Mouse (Mus musculus) myocyte (in vitro differentiated cells): ENCODE results near the gene Sult2b1. TPM values are rescaled to one million over a fixed set of nuclear protein-coding genes. Genes with fewer than 3 reads are reported as not detected.

Experiments used
- H3K27me3 ChIP-seq: one replicate; pipeline ENCODE4 v1.6.1; 2011; ENCODE audit not compliant: control insufficient read depth, insufficient read depth, insufficient read length
- H3K36me3 ChIP-seq: one replicate; pipeline ENCODE4 v1.6.1; 2011; ENCODE audit not compliant: control insufficient read depth, insufficient read depth
- H3K4me2 ChIP-seq: one replicate; pipeline ENCODE4 v1.6.1; 2011; ENCODE audit warnings: low read depth, control low read depth
- H3K4me3 ChIP-seq: one replicate; pipeline ENCODE4 v1.5.1; 2011; ENCODE audit warnings: mild to moderate bottlenecking, control low read depth, moderate library complexity
- H3K79me2 ChIP-seq: one replicate; pipeline ENCODE4 v1.6.1; 2011; ENCODE audit not compliant: control insufficient read depth, insufficient read depth
- H3ac ChIP-seq: one replicate; pipeline ENCODE4 v1.6.1; 2011; ENCODE audit not compliant: control insufficient read depth, insufficient read length
- CEBPB ChIP-seq: IDR thresholded peaks from 2 replicates; pipeline ENCODE4 v1.6.1; 2011; ENCODE audit warnings: mild to moderate bottlenecking, moderate library complexity; ENCODE audit not compliant: poor library complexity, insufficient read depth, severe bottlenecking
- E2F4 ChIP-seq: IDR thresholded peaks from one replicate; pipeline ENCODE4 v1.6.1; 2011; ENCODE audit warnings: mild to moderate bottlenecking, control low read depth, moderate library complexity; ENCODE audit not compliant: insufficient read depth
- MAX ChIP-seq: IDR thresholded peaks from one replicate; pipeline ENCODE4 v1.6.1; 2011; ENCODE audit warnings: low read depth, mild to moderate bottlenecking, control low read depth
- MYOD1 ChIP-seq, 3 experiments: IDR thresholded peaks; one replicate each; pipeline ENCODE4 v1.6.1; 2011; ENCODE audit warnings: control low read depth in 2 of 3, low read depth in 2 of 3, mild to moderate bottlenecking in 2 of 3, moderate library complexity in 1 of 3; ENCODE audit not compliant: insufficient read length in 2 of 3, control insufficient read depth in 1 of 3
- MYOG ChIP-seq, 3 experiments: IDR thresholded peaks; one replicate each; pipeline ENCODE4 v1.6.1; 2011; ENCODE audit warnings: control low read depth in 2 of 3, low read depth in 2 of 3, mild to moderate bottlenecking in 2 of 3; ENCODE audit not compliant: insufficient read length in 2 of 3, control insufficient read depth in 1 of 3, insufficient read depth in 1 of 3
- POLR2A ChIP-seq: IDR thresholded peaks from one replicate; pipeline ENCODE4 v1.6.1; 2011; ENCODE audit warnings: low read depth, mild to moderate bottlenecking, control low read depth, moderate library complexity; ENCODE audit not compliant: insufficient read length
- POLR2AphosphoS2 ChIP-seq: IDR thresholded peaks from one replicate; pipeline ENCODE4 v1.6.1; 2011; ENCODE audit warnings: low read depth, control low read depth; ENCODE audit not compliant: insufficient read length
- REST ChIP-seq: IDR thresholded peaks from one replicate; pipeline ENCODE4 v1.6.1; 2011; ENCODE audit warnings: mild to moderate bottlenecking, control low read depth, moderate library complexity; ENCODE audit not compliant: insufficient read depth, insufficient read length
- SRF ChIP-seq: IDR thresholded peaks from one replicate; pipeline ENCODE4 v1.6.1; 2011; ENCODE audit warnings: low read depth; ENCODE audit not compliant: control insufficient read depth, insufficient read length
- TCF12 ChIP-seq: IDR thresholded peaks from one replicate; pipeline ENCODE4 v1.6.1; 2011; ENCODE audit warnings: mild to moderate bottlenecking, control low read depth; ENCODE audit not compliant: poor library complexity, insufficient read depth, severe bottlenecking
- TCF3 ChIP-seq: IDR thresholded peaks from one replicate; pipeline ENCODE4 v1.6.1; 2011; ENCODE audit warnings: low read depth, control low read depth; ENCODE audit not compliant: insufficient read length
- USF1 ChIP-seq: IDR thresholded peaks from one replicate; pipeline ENCODE4 v1.6.1; 2011; ENCODE audit warnings: low read depth, mild to moderate bottlenecking, control low read depth, moderate library complexity
- polyA plus RNA-seq: library from polyadenylated mRNA; unstranded; fragments of >200 nt; fragmentation: generic; extraction: Trizol; gene quantifications from one replicate; pipeline ENCODE4 v1.2.1, GENCODE M21; 2012; ENCODE audit warnings: missing spikeins

Gene Sult2b1
- polyA plus RNA-seq, 1 experiment, result 0.47 TPM

GRCm38 (mm10) chr7:45786136-45786578 lies 1.7 kb upstream of the Sult2b1 start:
- H3K4me2 ChIP-seq, result no peak overlapping the region
- H3ac ChIP-seq, result no peak overlapping the region
- H3K27me3 ChIP-seq, result peaks cover 41% of the 10 kb centered on the region
- H3K79me2 ChIP-seq, result no peaks in the 10 kb centered on the region
- TF ChIP-seq TCF3, result no peak
- TF ChIP-seq E2F4, result no peak
- TF ChIP-seq SRF, result no peak
- no peak for TF ChIP-seq POLR2A
- TF ChIP-seq MYOG (IDR thresholded peaks at IDR 0.05; ENCODE audit: control insufficient read depth in 1 of 3, insufficient read depth in 1 of 3, insufficient read length in 2 of 3, low read depth in 2 of 3), result no peak
- no peak for TF ChIP-seq USF1
- no peak for TF ChIP-seq MYOD1 (IDR thresholded peaks at IDR 0.05; ENCODE audit: control insufficient read depth in 1 of 3, insufficient read length in 2 of 3, low read depth in 2 of 3)
- no peak for TF ChIP-seq MAX
- no peak for TF ChIP-seq CEBPB
- no peak for TF ChIP-seq TCF12
- TF ChIP-seq REST, result no peak
- TF ChIP-seq POLR2AphosphoS2, result no peak
- H3K4me3 ChIP-seq, result no peak overlapping the region
- H3K36me3 ChIP-seq, result no peaks in the 10 kb centered on the region

- H3K27me3 ChIP-seq, result peaks cover 41% of the 10 kb centered on the region
Measured at GRCm38 (mm10) chr7:45785388-45786135, 1.1 kb upstream of the Sult2b1 start.

GRCm38 (mm10) chr7:45783511-45784091 lies 868 bp downstream of the Sult2b1 start, which contains the start of gene Lmtk3:
Lmtk3 (plus strand) TSS chr7:45783738.
- TF ChIP-seq TCF3 (no peak), CEBPB (no peak), E2F4 (no peak), MYOG (IDR thresholded peaks at IDR 0.05; ENCODE audit: control insufficient read depth in 1 of 3, insufficient read depth in 1 of 3, insufficient read length in 2 of 3, low read depth in 2 of 3) (no peak), TCF12 (no peak), MYOD1 (IDR thresholded peaks at IDR 0.05; ENCODE audit: control insufficient read depth in 1 of 3, insufficient read length in 2 of 3, low read depth in 2 of 3) (no peak), SRF (no peak), USF1 (no peak), POLR2AphosphoS2 (no peak), REST (no peak), MAX (no peak), POLR2A (no peak)
- no peaks in the 10 kb centered on the region for H3K79me2 ChIP-seq
- no peak within 1 kb of the TSS for H3K4me3 ChIP-seq
- peaks cover 41% of the 10 kb centered on the region for H3K27me3 ChIP-seq
- peak within 1 kb of the TSS; percentile 50 for H3K4me2 ChIP-seq
- H3ac ChIP-seq, result no peak within 1 kb of the TSS
- no peaks in the 10 kb centered on the region for H3K36me3 ChIP-seq

More at GRCm38 (mm10) chr7:45785388-45786135, 1.1 kb upstream of the Sult2b1 start:
- Histone ChIP-seq H3K36me3 (no peaks in the 10 kb centered on the region), H3K79me2 (no peaks in the 10 kb centered on the region), H3ac (no peak overlapping the region), H3K4me2 (peak overlapping the region; percentile 12), H3K4me3 (no peak overlapping the region)
- TF ChIP-seq CEBPB (no peak), MAX (no peak), POLR2AphosphoS2 (no peak), MYOD1 (IDR thresholded peaks at IDR 0.05; ENCODE audit: control insufficient read depth in 1 of 3, insufficient read length in 2 of 3, low read depth in 2 of 3) (no peak), USF1 (no peak), POLR2A (no peak), SRF (no peak), TCF12 (no peak), MYOG (IDR thresholded peaks at IDR 0.05; ENCODE audit: control insufficient read depth in 1 of 3, insufficient read depth in 1 of 3, insufficient read length in 2 of 3, low read depth in 2 of 3) (no peak), TCF3 (no peak), REST (no peak), E2F4 (no peak)

- no peak for TF ChIP-seq MAX
- TF ChIP-seq MYOG (IDR thresholded peaks at IDR 0.05; ENCODE audit: control insufficient read depth in 1 of 3, insufficient read depth in 1 of 3, insufficient read length in 2 of 3, low read depth in 2 of 3), result no peak
- no peak for TF ChIP-seq REST
- no peak for TF ChIP-seq TCF12
- TF ChIP-seq MYOD1 (IDR thresholded peaks at IDR 0.05; ENCODE audit: control insufficient read depth in 1 of 3, insufficient read length in 2 of 3, low read depth in 2 of 3), result no peak
- TF ChIP-seq E2F4, result no peak
- TF ChIP-seq USF1, result no peak
- no peak for TF ChIP-seq CEBPB
- no peak for TF ChIP-seq POLR2AphosphoS2
- TF ChIP-seq TCF3, result no peak
- no peak for TF ChIP-seq POLR2A
- no peak for TF ChIP-seq SRF
- peaks cover 36% of the 10 kb centered on the region for H3K27me3 ChIP-seq
Measured at GRCm38 (mm10) chr7:45782271-45782670, 2.2 kb downstream of the Sult2b1 start.

More at GRCm38 (mm10) chr7:45782271-45782670, 2.2 kb downstream of the Sult2b1 start:
- Histone ChIP-seq H3K79me2 (no peaks in the 10 kb centered on the region), H3ac (no peak overlapping the region), H3K4me2 (no peak overlapping the region), H3K36me3 (no peaks in the 10 kb centered on the region), H3K4me3 (no peak overlapping the region)
